Mouse (Mus musculus) kidney, adult 2 months (tissue): ENCODE data around the gene Gipc3. TPM values are rescaled to one million over a fixed set of nuclear protein-coding genes. Genes with fewer than 3 reads are reported as not detected.
A peak's percentile ranks its signal among the peaks of the same experiment; 100 is the strongest.

Source experiments
- DNase-seq: peaks from one replicate; pipeline ENCODE4 v3.0.0; 2021
- H3K27ac ChIP-seq: fragments of 200-500 bp; 2 replicates; pipeline ENCODE4 v1.5.1; 2012; ENCODE audit warnings: low read depth, low read length, control low read depth, inconsistent platforms; ENCODE audit not compliant: insufficient read depth
- H3K27me3 ChIP-seq: fragments of 200-500 bp; replicated peaks from 2 replicates; pipeline ENCODE4 v1.6.1; 2012; ENCODE audit warnings: mild to moderate bottlenecking, moderate library complexity, low read length, inconsistent platforms; ENCODE audit not compliant: control insufficient read depth, insufficient read depth
- H3K36me3 ChIP-seq: fragments of 200-500 bp; 2 replicates; pipeline ENCODE4 v1.6.1; 2012; ENCODE audit warnings: mild to moderate bottlenecking, moderate library complexity, low read length, inconsistent platforms; ENCODE audit not compliant: control insufficient read depth, insufficient read depth
- H3K4me1 ChIP-seq: fragments of 200-500 bp; 2 replicates; pipeline ENCODE4 v1.6.1; 2011; ENCODE audit warnings: low read length; ENCODE audit not compliant: control insufficient read depth, insufficient read depth
- H3K4me3 ChIP-seq: fragments of 200-500 bp; 2 replicates; pipeline ENCODE4 v1.5.1; 2011; ENCODE audit warnings: mild to moderate bottlenecking, low read depth, low read length, control low read depth; ENCODE audit not compliant: insufficient read depth
- CTCF ChIP-seq: fragments of 200-500 bp; conservative IDR thresholded peaks from 2 replicates; pipeline ENCODE4 v1.5.1; 2011; ENCODE audit warnings: low read depth, mild to moderate bottlenecking, control low read depth, low read length, moderate library complexity, mixed read lengths; ENCODE audit not compliant: insufficient read depth, insufficient read length
- POLR2A ChIP-seq: fragments of 200-500 bp; IDR thresholded peaks from one replicate; pipeline ENCODE4 v1.6.1; 2011; ENCODE audit warnings: low read depth, low read length, control low read depth
- WGBS: fragments of 180-500 bp; shearing (Covaris S2); methylation state at CpG from one replicate; pipeline ENCODE4 v1.1.7; 2018; 5-methylcytosine and 5-hydroxymethylcytosine counted together
- polyA plus RNA-seq: library from polyadenylated mRNA; depleted of rRNA; stranded (reverse); fragments of >200 nt; gene quantifications from 2 replicates; pipeline ENCODE4 v1.2.3, GENCODE M21; 2012

Gipc3 gene
- polyA plus RNA-seq, 1 experiment: 1.5 TPM

- H3K27ac ChIP-seq: peak overlapping the region; percentile 83
- peaks cover 5% of the 10 kb centered on the region; the same call in 1 of the 2 replicates for H3K4me1 ChIP-seq
- DNase-seq: peak; percentile 31
- H3K4me3 ChIP-seq: peak overlapping the region; percentile 59
- 1% methylated on average over 38 of the region's 38 CpGs for WGBS
- TF ChIP-seq CTCF: no peak
- no peak for TF ChIP-seq POLR2A
- no peaks in the 10 kb centered on the region for H3K36me3 ChIP-seq
- no peaks in the 10 kb centered on the region for H3K27me3 ChIP-seq
These were observed 23.1 kb downstream of the Gipc3 start for GRCm38 (mm10) chr10:81319741-81320549.

DNA sequence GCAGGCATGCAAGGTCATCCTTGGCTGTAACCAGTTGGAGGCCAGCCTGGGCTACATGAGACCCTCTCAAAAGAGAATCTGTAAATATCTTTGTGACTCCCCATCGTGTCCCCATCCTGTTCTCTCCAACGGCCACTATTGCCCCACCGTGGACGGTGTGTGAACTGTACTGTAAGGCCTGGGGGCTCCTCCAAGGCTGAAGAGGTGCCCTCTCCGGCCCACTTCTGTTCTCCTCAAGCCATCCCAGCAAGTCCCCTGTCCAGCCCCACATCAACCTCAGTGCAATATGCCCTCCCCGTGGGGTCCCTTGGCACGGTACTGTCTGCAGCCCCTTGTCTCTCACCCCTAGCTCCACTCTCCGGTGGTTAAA is 23.8 kb downstream of the Gipc3 start:
- WGBS: 34% methylated on average over 8 of the region's 8 CpGs
- no peak for DNase-seq
- H3K27ac ChIP-seq: no peak overlapping the region
- H3K36me3 ChIP-seq: no peaks in the 10 kb centered on the region
- no peak overlapping the region for H3K4me3 ChIP-seq
- TF ChIP-seq POLR2A (no peak), CTCF (peak; percentile 34; the same call in 1 of the 2 replicates)
- H3K4me1 ChIP-seq: peaks cover 5% of the 10 kb centered on the region; the same call in 1 of the 2 replicates
- no peaks in the 10 kb centered on the region for H3K27me3 ChIP-seq

DNA sequence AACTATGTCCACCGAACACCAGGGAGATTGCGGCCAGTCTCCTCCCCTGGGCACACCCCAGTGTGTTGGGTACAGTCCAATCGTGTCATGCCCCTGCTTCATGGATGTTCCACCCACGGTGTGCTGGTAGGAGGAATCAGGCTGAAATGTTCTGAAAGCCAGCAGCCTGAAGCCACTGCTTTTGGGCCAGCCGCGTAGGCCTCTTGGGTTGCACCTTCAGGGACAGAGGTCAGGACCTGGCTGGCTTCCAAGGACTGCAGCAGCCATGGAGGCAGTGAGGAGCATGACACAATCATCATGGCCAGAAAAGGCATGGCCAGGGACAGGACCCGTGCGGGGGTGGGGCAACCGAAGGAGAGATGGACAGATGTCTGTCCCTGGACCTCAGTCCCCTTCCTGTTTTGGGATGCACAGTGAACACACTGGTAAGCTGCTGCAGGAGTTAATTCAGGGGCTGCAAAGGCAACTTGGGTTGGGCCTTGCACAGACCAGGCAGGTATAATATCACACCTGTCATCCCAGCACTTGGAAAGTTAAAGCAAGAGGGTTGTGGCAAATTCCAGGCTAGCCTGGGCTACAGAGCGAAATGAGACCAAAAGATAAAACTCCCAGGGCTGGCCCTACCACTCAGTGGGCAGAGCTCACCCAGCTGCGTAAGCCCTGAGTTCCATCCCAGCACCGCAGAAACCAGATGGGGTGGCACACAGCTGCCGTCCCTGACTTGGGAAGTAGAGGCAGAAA is 24.3 kb downstream of the Gipc3 start:
- H3K36me3 ChIP-seq: no peaks in the 10 kb centered on the region
- 72% methylated on average over 13 of the region's 13 CpGs for WGBS
- peaks cover 5% of the 10 kb centered on the region; the same call in 1 of the 2 replicates for H3K4me1 ChIP-seq
- H3K27me3 ChIP-seq: no peaks in the 10 kb centered on the region
- TF ChIP-seq POLR2A: no peak
- TF ChIP-seq CTCF: no peak
- H3K4me3 ChIP-seq: no peak overlapping the region
- peak; percentile 45 for DNase-seq
- H3K27ac ChIP-seq: no peak overlapping the region

- Histone ChIP-seq H3K36me3 (no peaks in the 10 kb centered on the region), H3K27me3 (no peaks in the 10 kb centered on the region), H3K4me3 (peak overlapping the region; percentile 39; the same call in 1 of the 2 replicates), H3K27ac (no peak overlapping the region; the same call in 1 of the 2 replicates), H3K4me1 (peaks cover 5% of the 10 kb centered on the region; the same call in 1 of the 2 replicates)
- peak; percentile 77 for DNase-seq
- WGBS: 22% methylated on average over 20 of the region's 20 CpGs
- TF ChIP-seq POLR2A (no peak), CTCF (no peak)
These were observed 25.8 kb downstream of the Gipc3 start for GRCm38 (mm10) chr10:81317273-81317672.

DNA sequence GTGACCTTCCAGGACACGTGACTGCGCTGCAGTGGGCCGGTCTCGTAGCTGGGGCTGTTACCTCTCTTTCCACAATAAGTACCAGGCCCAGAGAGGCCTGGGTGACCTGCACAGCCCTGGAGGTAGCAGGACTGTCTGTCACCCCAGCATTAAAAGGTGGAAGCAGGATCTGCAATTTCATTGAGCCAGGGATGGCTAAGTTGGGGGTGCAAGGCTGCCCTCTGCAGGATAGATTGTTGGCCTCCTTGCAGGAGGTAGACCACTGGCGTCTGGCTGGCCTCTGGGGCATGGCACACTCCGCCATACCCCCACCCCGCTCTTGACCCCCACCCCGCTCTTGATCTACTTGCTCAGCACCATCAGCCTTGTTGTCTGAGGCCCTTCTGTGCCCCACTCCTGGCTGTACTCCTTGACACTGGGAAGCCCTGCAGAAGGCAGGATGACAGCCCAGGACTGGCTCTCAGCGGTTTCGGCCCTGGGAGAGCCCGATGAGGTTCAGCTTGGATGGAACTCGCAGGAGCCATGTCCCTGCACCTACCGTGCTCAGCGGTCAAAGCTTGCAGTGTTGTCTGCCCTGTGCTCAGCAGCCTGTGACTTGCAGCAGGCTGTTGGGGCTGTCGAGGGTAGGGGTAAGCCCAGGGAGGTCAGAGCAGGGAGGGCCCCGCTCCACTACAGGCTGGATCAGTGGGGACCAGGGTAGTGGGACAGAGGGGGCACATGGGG is 26.6 kb downstream of the Gipc3 start:
- H3K4me3 ChIP-seq: peak overlapping the region; percentile 8; the same call in 1 of the 2 replicates
- peaks cover 5% of the 10 kb centered on the region; the same call in 1 of the 2 replicates for H3K4me1 ChIP-seq
- H3K36me3 ChIP-seq: no peaks in the 10 kb centered on the region
- no peaks in the 10 kb centered on the region for H3K27me3 ChIP-seq
- no peak overlapping the region for H3K27ac ChIP-seq
- DNase-seq: peak; percentile 45
- TF ChIP-seq CTCF: peak; percentile 59
- no peak for TF ChIP-seq POLR2A
- WGBS: 43% methylated on average over 16 of the region's 16 CpGs

DNA sequence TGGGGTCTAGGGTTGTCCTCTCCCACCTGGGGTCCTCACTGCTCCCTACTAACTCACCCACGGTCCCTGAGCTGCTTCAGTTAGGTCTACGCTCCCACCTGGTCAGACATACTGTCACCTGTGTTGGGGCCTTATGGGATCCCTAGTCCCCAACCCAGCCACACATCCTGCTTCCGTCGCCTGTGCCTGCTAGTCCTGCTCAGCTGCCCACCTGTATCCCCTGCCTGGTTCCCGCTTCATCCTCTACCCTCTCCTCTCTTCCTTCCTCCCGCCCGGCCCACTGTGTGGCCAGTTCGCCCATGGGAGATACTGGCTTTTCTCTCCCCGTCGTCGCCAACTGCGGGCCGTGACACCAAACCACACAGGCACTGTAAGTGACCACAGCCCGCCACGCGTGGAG is 27.5 kb downstream of the Gipc3 start:
- Histone ChIP-seq H3K36me3 (no peaks in the 10 kb centered on the region), H3K27me3 (no peaks in the 10 kb centered on the region), H3K4me1 (peaks cover 5% of the 10 kb centered on the region; the same call in 1 of the 2 replicates), H3K27ac (no peak overlapping the region), H3K4me3 (no peak overlapping the region)
- WGBS: 90% methylated on average over 16 of the region's 16 CpGs
- no peak for DNase-seq
- no peak for TF ChIP-seq POLR2A
- no peak for TF ChIP-seq CTCF
